Mouse (Mus musculus) CH12.LX (cell line): ENCODE measurements around the gene Foxk1. TPM values are rescaled to one million over a fixed set of nuclear protein-coding genes. Genes with fewer than 3 reads are reported as not detected.

Experiments
- DNase-seq: peaks from one replicate; pipeline ENCODE4 v3.0.0-alpha.2; 2013; ENCODE audit errors: extremely low read depth
- H3K27ac ChIP-seq: 2 replicates; pipeline ENCODE4 v1.5.1; 2012; ENCODE audit warnings: low read depth, mild to moderate bottlenecking, control low read depth, moderate library complexity; ENCODE audit not compliant: insufficient read depth
- H3K27me3 ChIP-seq: replicated peaks from 2 replicates; pipeline ENCODE3; 2012; ENCODE audit warnings: inconsistent platforms
- H3K36me3 ChIP-seq, 2 experiments: replicated peaks in 1 of 2; 2 replicates each; pipeline versions ENCODE3 to v1.6.1; 2012; ENCODE audit warnings: inconsistent platforms in 1 of 2, low read length in 1 of 2, mild to moderate bottlenecking in 1 of 2, mixed read lengths in 1 of 2, moderate library complexity in 1 of 2; ENCODE audit not compliant: control insufficient read depth in 1 of 2, insufficient read depth in 1 of 2
- H3K4me1 ChIP-seq, 2 experiments: 2 replicates each; pipeline ENCODE4 v1.6.1; 2012; ENCODE audit warnings: inconsistent platforms in 1 of 2, moderate library complexity in 1 of 2; ENCODE audit not compliant: insufficient read depth in 2 of 2, control insufficient read depth in 1 of 2
- H3K4me2 ChIP-seq: 2 replicates; pipeline ENCODE4 v1.6.1; 2012; ENCODE audit warnings: low read depth, mild to moderate bottlenecking, control low read depth; ENCODE audit not compliant: poor library complexity, insufficient read depth, severe bottlenecking
- H3K4me3 ChIP-seq, 3 experiments: fragments of 150-350 bp in 1 of 3; sonication (generic) in 1 of 3; replicated peaks in 1 of 3; 2 replicates each; pipeline versions ENCODE3 to v1.5.1; 2011 to 2012; ENCODE audit warnings: low read depth in 2 of 3, low read length in 2 of 3, mild to moderate bottlenecking in 2 of 3, moderate library complexity in 2 of 3, control low read depth in 1 of 3, improper control_type of control experiment in 1 of 3, inconsistent platforms in 1 of 3, mixed read lengths in 1 of 3; ENCODE audit not compliant: poor library complexity in 1 of 3
- H3K79me2 ChIP-seq: replicated peaks from 2 replicates; pipeline ENCODE4 v1.6.1; 2012; ENCODE audit warnings: mild to moderate bottlenecking, moderate library complexity; ENCODE audit not compliant: control insufficient read depth, poor library complexity, insufficient read depth, severe bottlenecking; ENCODE audit errors: extremely low read depth
- H3K9ac ChIP-seq: 2 replicates; pipeline ENCODE4 v1.6.1; 2012; ENCODE audit warnings: low read depth, mild to moderate bottlenecking, control low read depth, moderate library complexity; ENCODE audit not compliant: insufficient read depth
- H3K9me3 ChIP-seq: replicated peaks from 2 replicates; pipeline ENCODE3; 2012; ENCODE audit warnings: low read length, inconsistent platforms, mixed read lengths
- BHLHE40 ChIP-seq: IDR thresholded peaks from 2 replicates; pipeline ENCODE4 v1.6.1; 2011; ENCODE audit warnings: mild to moderate bottlenecking, low read depth, low read length, improper control_type of control experiment
- CHD1 ChIP-seq: IDR thresholded peaks from 2 replicates; pipeline ENCODE4 v1.6.1; 2012; ENCODE audit warnings: low read depth, low read length, improper control_type of control experiment, inconsistent platforms
- CHD2 ChIP-seq: IDR thresholded peaks from 2 replicates; pipeline ENCODE4 v1.6.1; 2011; ENCODE audit warnings: low read length, improper control_type of control experiment
- CTCF ChIP-seq, 2 experiments: IDR thresholded peaks in 1 of 2; conservative IDR thresholded peaks in 1 of 2; 2 replicates each; pipeline ENCODE4 v1.5.1; 2011 to 2012; ENCODE audit warnings: low read depth in 2 of 2, low read length in 2 of 2, improper control_type of control experiment in 1 of 2, inconsistent platforms in 1 of 2, mild to moderate bottlenecking in 1 of 2, moderate library complexity in 1 of 2
- E2F4 ChIP-seq: IDR thresholded peaks from 2 replicates; pipeline ENCODE4 v1.6.1; 2011; ENCODE audit warnings: low read depth, low read length, improper control_type of control experiment; ENCODE audit not compliant: insufficient replicate concordance
- ELF1 ChIP-seq: IDR thresholded peaks from 2 replicates; pipeline ENCODE4 v1.6.1; 2014; ENCODE audit warnings: low read depth, mild to moderate bottlenecking, inconsistent platforms, low read length, improper control_type of control experiment
- EP300 ChIP-seq: IDR thresholded peaks from 2 replicates; pipeline ENCODE4 v1.6.1; 2011; ENCODE audit warnings: low read length, improper control_type of control experiment
- ETS1 ChIP-seq: conservative IDR thresholded peaks from 2 replicates; pipeline ENCODE4 v1.6.1; 2012; ENCODE audit warnings: low read depth, mild to moderate bottlenecking, inconsistent platforms, low read length, improper control_type of control experiment, moderate library complexity
- HCFC1 ChIP-seq: IDR thresholded peaks from 2 replicates; pipeline ENCODE4 v1.6.1; 2012; ENCODE audit warnings: low read depth, mild to moderate bottlenecking, inconsistent platforms, low read length, improper control_type of control experiment
- IRF4 ChIP-seq: IDR thresholded peaks from 2 replicates; pipeline ENCODE4 v1.6.1; 2014; ENCODE audit warnings: low read depth, mild to moderate bottlenecking, inconsistent platforms, low read length, improper control_type of control experiment
- JUND ChIP-seq: conservative IDR thresholded peaks from 2 replicates; pipeline ENCODE4 v1.6.1; 2011; ENCODE audit warnings: low read depth, low read length, improper control_type of control experiment
- MAX ChIP-seq: IDR thresholded peaks from 2 replicates; pipeline ENCODE4 v1.6.1; 2011; ENCODE audit warnings: low read length, improper control_type of control experiment
- MAZ ChIP-seq: IDR thresholded peaks from 2 replicates; pipeline ENCODE4 v1.6.1; 2012; ENCODE audit warnings: low read depth, mild to moderate bottlenecking, inconsistent platforms, low read length, improper control_type of control experiment, moderate library complexity
- MEF2A ChIP-seq: IDR thresholded peaks from 2 replicates; pipeline ENCODE4 v1.6.1; 2014; ENCODE audit warnings: low read depth, mild to moderate bottlenecking, inconsistent platforms, low read length, improper control_type of control experiment, borderline replicate concordance
- MXI1 ChIP-seq: IDR thresholded peaks from 2 replicates; pipeline ENCODE4 v1.6.1; 2011; ENCODE audit warnings: mild to moderate bottlenecking, low read depth, low read length, improper control_type of control experiment
- MYC ChIP-seq: IDR thresholded peaks from 2 replicates; pipeline ENCODE4 v1.6.1; 2011; ENCODE audit warnings: low read depth, mild to moderate bottlenecking, improper control_type of control experiment, low read length
- NELFE ChIP-seq: IDR thresholded peaks from 2 replicates; pipeline ENCODE4 v1.6.1; 2011; ENCODE audit warnings: low read depth, low read length, improper control_type of control experiment
- NRF1 ChIP-seq: IDR thresholded peaks from 2 replicates; pipeline ENCODE4 v1.6.1; 2014; ENCODE audit warnings: low read depth, mild to moderate bottlenecking, inconsistent platforms, low read length, improper control_type of control experiment, moderate library complexity
- PAX5 ChIP-seq: IDR thresholded peaks from 2 replicates; pipeline ENCODE4 v1.6.1; 2012; ENCODE audit warnings: low read length, inconsistent platforms, mixed read lengths
- RAD21 ChIP-seq: IDR thresholded peaks from 2 replicates; pipeline ENCODE4 v1.6.1; 2011; ENCODE audit warnings: low read depth, mild to moderate bottlenecking, low read length, improper control_type of control experiment, moderate library complexity
- RCOR1 ChIP-seq: conservative IDR thresholded peaks from 2 replicates; pipeline ENCODE4 v1.6.1; 2012; ENCODE audit warnings: low read depth, mild to moderate bottlenecking, inconsistent platforms, low read length, improper control_type of control experiment
- SIN3A ChIP-seq: IDR thresholded peaks from 2 replicates; pipeline ENCODE4 v1.6.1; 2012; ENCODE audit warnings: low read length, improper control_type of control experiment, inconsistent platforms
- SMC3 ChIP-seq: IDR thresholded peaks from 2 replicates; pipeline ENCODE4 v1.6.1; 2011; ENCODE audit warnings: low read depth, low read length, improper control_type of control experiment
- TBP ChIP-seq: conservative IDR thresholded peaks from 2 replicates; pipeline ENCODE4 v1.6.1; 2011; ENCODE audit warnings: low read depth, low read length, improper control_type of control experiment
- TCF12 ChIP-seq: IDR thresholded peaks from 2 replicates; pipeline ENCODE4 v1.6.1; 2014; ENCODE audit warnings: low read depth, mild to moderate bottlenecking, inconsistent platforms, low read length, improper control_type of control experiment
- USF2 ChIP-seq: conservative IDR thresholded peaks from 2 replicates; pipeline ENCODE4 v1.6.1; 2011; ENCODE audit warnings: low read depth, low read length, improper control_type of control experiment
- ZC3H11A ChIP-seq: IDR thresholded peaks from 2 replicates; pipeline ENCODE4 v1.6.1; 2012; ENCODE audit warnings: low read depth, mild to moderate bottlenecking, inconsistent platforms, low read length, improper control_type of control experiment
- ZKSCAN1 ChIP-seq: IDR thresholded peaks from 2 replicates; pipeline ENCODE4 v1.6.1; 2012; ENCODE audit warnings: low read depth, inconsistent platforms, low read length, improper control_type of control experiment, borderline replicate concordance
- ZNF384 ChIP-seq: IDR thresholded peaks from 2 replicates; pipeline ENCODE4 v1.6.1; 2012; ENCODE audit warnings: low read depth, low read length, improper control_type of control experiment, inconsistent platforms
- dilution Hi-C: fragments of 300-500 bp; cut with MboI; formaldehyde crosslinking; loops from 2 replicates; pipeline ENCODE4 v1.14.3; 2020; ENCODE audit warnings: low sequenced_read_pairs; ENCODE audit not compliant: extremely low pct_unique_long_range_greater_than_20kb, extremely low pct_ligation_motif_present
- in situ Hi-C: fragments of 300-500 bp; cut with MboI; formaldehyde crosslinking; loops from 3 replicates; pipeline ENCODE4 v1.14.3; 2019; ENCODE audit warnings: low sequenced_read_pairs, low pct_ligation_motif_present, low pct_unique_long_range_greater_than_20kb, mixed read lengths
- polyA plus RNA-seq: library from polyadenylated mRNA; unstranded; fragments of >175 nt; gene quantifications from 2 replicates; pipeline ENCODE4 v1.2.1, GENCODE M21; 2012; ENCODE audit warnings: low read depth; ENCODE audit not compliant: insufficient read length
- total RNA-seq, 2 experiments: library from RNA; depleted of rRNA; stranded (reverse); fragments of 300-350 nt in 1 of 2; fragments of >200 nt in 1 of 2; gene quantifications; 2 replicates each; pipeline ENCODE4 v1.2.3; 2012 to 2014

Foxk1 gene
- total and polyA plus RNA-seq, 3 experiments = 5.3 to 23.4 (median 11.3) TPM

DNA sequence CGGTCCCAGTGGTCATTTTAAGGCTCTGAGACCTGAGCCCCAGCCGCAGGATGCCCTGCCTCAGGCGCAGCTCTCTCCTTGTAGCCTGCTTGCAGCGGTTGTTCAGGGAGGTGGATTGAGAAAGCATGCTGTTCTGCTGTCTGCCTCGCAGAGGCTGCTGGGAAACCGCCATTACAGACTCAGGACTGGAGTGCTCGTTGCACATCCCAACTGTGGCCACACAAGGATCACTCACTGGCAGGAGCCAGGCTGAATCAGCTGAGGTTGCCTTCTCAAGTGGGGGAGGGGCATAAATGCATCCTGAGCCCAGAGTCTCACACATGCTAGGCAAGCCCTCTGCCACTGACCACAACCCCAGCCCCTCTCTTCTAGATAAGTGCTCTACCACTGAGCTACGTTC lies 44.4 kb downstream of the Foxk1 start:
- Histone ChIP-seq H3K79me2 (peaks cover 15% of the 10 kb centered on the region), H3K27me3 (no peaks in the 10 kb centered on the region), H3K4me2 (no peak overlapping the region), H3K36me3 (peaks cover 17 to 78% of the 10 kb centered on the region in 2 experiments), H3K9me3 (no peaks in the 10 kb centered on the region), H3K4me3 (no peak overlapping the region), H3K9ac (no peak overlapping the region), H3K27ac (no peak overlapping the region), H3K4me1 (peaks cover 39 to 69% of the 10 kb centered on the region in 2 experiments)
- no peak for DNase-seq
- TF ChIP-seq ZNF384 (no peak), ETS1 (no peak), EP300 (no peak), RAD21 (no peak), PAX5 (no peak), NRF1 (no peak), SMC3 (no peak), CHD1 (no peak), USF2 (no peak), SIN3A (no peak), TCF12 (no peak), CTCF (conservative IDR thresholded peaks at IDR 0.05 in 1 of 2, IDR thresholded peaks at IDR 0.05 in 1 of 2; ENCODE audit: low read depth in 2 of 2, low read length in 2 of 2) (no peak), MYC (no peak), ZKSCAN1 (no peak), ZC3H11A (no peak)
- dilution Hi-C loops (no loop called here), in situ Hi-C loops (no loop called here)

DNA sequence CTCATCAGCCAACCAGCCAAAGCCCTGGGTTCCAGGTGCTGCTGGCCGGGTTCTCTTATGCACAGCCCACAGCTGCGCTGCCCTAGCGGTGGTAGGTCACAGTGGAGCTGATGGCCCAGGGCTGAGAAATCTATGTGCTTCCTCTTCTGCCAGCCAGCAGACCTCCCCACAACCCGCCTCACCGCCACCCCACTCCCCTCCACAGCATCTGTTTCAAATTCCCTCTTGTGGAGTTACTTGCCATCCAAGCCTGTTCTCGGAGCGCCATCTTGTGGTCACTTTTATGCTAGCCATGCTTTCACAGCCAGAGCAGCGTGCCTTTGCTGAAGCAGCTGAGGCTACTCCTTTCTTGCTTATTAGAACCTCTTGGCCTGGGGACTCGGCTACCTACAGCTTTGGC lies 46.8 kb downstream of the Foxk1 start:
- Histone ChIP-seq H3K4me2 (no peak overlapping the region; the same call in 1 of the 2 replicates), H3K9ac (no peak overlapping the region), H3K4me1 (peaks cover 27 to 52% of the 10 kb centered on the region in 2 experiments), H3K36me3 (peaks cover 29 to 88% of the 10 kb centered on the region in 2 experiments), H3K4me3 (no peak overlapping the region), H3K27me3 (no peaks in the 10 kb centered on the region), H3K79me2 (peaks cover 7% of the 10 kb centered on the region), H3K27ac (no peak overlapping the region), H3K9me3 (no peaks in the 10 kb centered on the region)
- peak; percentile 76 for TF ChIP-seq SIN3A
- TF ChIP-seq RAD21 = peak; percentile 97
- TF ChIP-seq HCFC1 = 0 out of 2 replicates have a peak, but pooled peaks have one; percentile 13
- TF ChIP-seq E2F4 = 0 out of 2 replicates have a peak, but pooled peaks have one; percentile 27
- no peak; the same call in 1 of the 2 replicates for TF ChIP-seq MEF2A
- TF ChIP-seq ELF1 = peak; percentile 52
- TF ChIP-seq TCF12 = peak; percentile 56; the same call in 1 of the 2 replicates
- TF ChIP-seq SMC3 = peak; percentile 93
- TF ChIP-seq ZC3H11A = peak; percentile 67
- TF ChIP-seq MXI1 = peak; percentile 53; the same call in 1 of the 2 replicates
- TF ChIP-seq CHD2 = peak; percentile 25; the same call in 1 of the 2 replicates
- TF ChIP-seq TBP = no peak
- TF ChIP-seq BHLHE40 = 0 out of 2 replicates have a peak, but pooled peaks have one; percentile 14
- TF ChIP-seq JUND = no peak; the same call in 1 of the 2 replicates
- TF ChIP-seq CTCF (conservative IDR thresholded peaks at IDR 0.05 in 1 of 2, IDR thresholded peaks at IDR 0.05 in 1 of 2; ENCODE audit: low read depth in 2 of 2, low read length in 2 of 2) = peak; percentile 81 to 94
- TF ChIP-seq MAX = peak; percentile 94
- 0 out of 2 replicates have a peak, but pooled peaks have one; percentile 65 for TF ChIP-seq MAZ
- no peak for TF ChIP-seq ETS1
- TF ChIP-seq RCOR1 = no peak
- TF ChIP-seq IRF4 = peak; percentile 54; the same call in 1 of the 2 replicates
- peak; percentile 50; the same call in 1 of the 2 replicates for TF ChIP-seq NRF1
- no peak; the same call in 1 of the 2 replicates for TF ChIP-seq NELFE
- peak; percentile 95 for TF ChIP-seq MYC
- peak; percentile 94 for DNase-seq
- dilution Hi-C loops (no loop called here), in situ Hi-C loops (no loop called here)
